Comparison of ENCODE assay signal across 25 mouse cellular contexts in genomic region chr14:10289043-10289442, GRCm38 (mm10).
"Had no signal": no experiment of that assay in that cellular context is flagged by ENCODE, and none has a peak within 500 bp of the region (broad histone marks: within the 10 kb centered on the region; RNA-seq: fewer than 3 reads in every experiment).

No protein-coding gene starts in this region.

- H3K4me1 ChIP-seq: heart, embryonic 10.5 days; heart, embryonic 15.5 days; hindbrain, embryonic 13.5 days; hindbrain, embryonic 15.5 days; intestine, embryonic 15.5 days; limb, embryonic 10.5 days; limb, embryonic 12.5 days; liver, embryonic 13.5 days had no signal

- H3K4me3 ChIP-seq: gastrocnemius, adult 2 months; heart, embryonic 10.5 days; heart, embryonic 13.5 days; heart, embryonic 15.5 days; hindbrain, embryonic 13.5 days; hindbrain, embryonic 15.5 days; intestine, embryonic 15.5 days; layer of hippocampus, adult 2 months; limb, embryonic 10.5 days; limb, embryonic 12.5 days; liver, embryonic 13.5 days had no signal

- ATAC-seq: hindbrain, postnatal 0 days; intestine, embryonic 15.5 days; intestine, postnatal 0 days had no signal

- H3K36me3 ChIP-seq: heart, embryonic 10.5 days; heart, embryonic 13.5 days; heart, embryonic 15.5 days; hindbrain, embryonic 13.5 days; hindbrain, embryonic 15.5 days; intestine, embryonic 15.5 days; limb, embryonic 10.5 days; limb, embryonic 12.5 days; liver, embryonic 13.5 days had no signal

- H3K9ac ChIP-seq: heart, embryonic 13.5 days; heart, embryonic 15.5 days; hindbrain, embryonic 13.5 days; hindbrain, embryonic 15.5 days; intestine, embryonic 15.5 days; limb, embryonic 12.5 days; liver, embryonic 13.5 days had no signal

- DNase-seq: gastrocnemius, adult 2 months; gastrocnemius, postnatal 10 days; gastrocnemius, postnatal 25 days; heart, adult 18-20 months; heart, postnatal 14 days; heart, postnatal 36 days; kidney, adult 18-20 months; kidney, adult 8-10 months; kidney, postnatal 10 days; kidney, postnatal 25 days; kidney, postnatal 4 days; liver; liver, embryonic 13.5 days had no signal

- H3K27me3 ChIP-seq: heart, embryonic 13.5 days; heart, embryonic 15.5 days; hindbrain, embryonic 13.5 days; hindbrain, embryonic 15.5 days; intestine, embryonic 15.5 days; limb, embryonic 12.5 days; liver, embryonic 13.5 days had no signal

- H3K27ac ChIP-seq: gastrocnemius, adult 2 months; heart, embryonic 10.5 days; heart, embryonic 13.5 days; heart, embryonic 15.5 days; hindbrain, embryonic 13.5 days; hindbrain, embryonic 15.5 days; hindbrain, postnatal 0 days; intestine, embryonic 15.5 days; layer of hippocampus, adult 2 months; limb, embryonic 10.5 days; limb, embryonic 12.5 days; liver, embryonic 13.5 days had no signal

- H3K4me2 ChIP-seq: heart, embryonic 13.5 days; heart, embryonic 15.5 days; hindbrain, embryonic 13.5 days; hindbrain, embryonic 15.5 days; intestine, embryonic 15.5 days; limb, embryonic 12.5 days; liver, embryonic 11.5 days; liver, embryonic 13.5 days had no signal

- H3K9me3 ChIP-seq: heart, embryonic 10.5 days; heart, embryonic 13.5 days; heart, embryonic 15.5 days; hindbrain, embryonic 13.5 days; hindbrain, embryonic 15.5 days; intestine, embryonic 15.5 days; limb, embryonic 10.5 days; limb, embryonic 12.5 days; liver, embryonic 13.5 days had no signal
